Mouse (Mus musculus): ENCODE results near the gene Adrm1. TPM values are rescaled to one million over a fixed set of nuclear protein-coding genes. Genes with fewer than 3 reads are reported as not detected.
A peak's percentile ranks its signal among the peaks of the same experiment; 100 is the strongest.

Adrm1 gene
- total RNA-seq, 2 experiments from 2014 or later = 95.7 to 97.3 TPM

DNA sequence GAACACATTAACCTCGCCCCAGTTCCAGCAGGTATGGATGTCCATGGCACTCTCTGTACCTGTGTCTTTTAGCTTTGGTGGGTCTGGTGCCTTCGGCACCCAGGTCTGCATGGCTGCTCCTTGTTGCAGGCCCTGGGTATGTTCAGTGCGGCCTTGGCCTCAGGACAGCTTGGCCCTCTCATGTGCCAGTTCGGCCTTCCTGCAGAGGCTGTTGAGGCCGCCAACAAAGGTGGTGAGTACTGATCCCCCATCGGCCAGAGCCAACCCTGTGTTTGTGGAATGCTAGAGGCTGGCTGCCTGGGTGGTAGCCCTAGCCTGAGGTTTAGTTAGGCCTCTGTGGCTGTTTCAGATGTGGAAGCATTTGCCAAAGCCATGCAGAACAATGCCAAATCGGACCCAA is 4.4 kb downstream of the Adrm1 start:
- intact Hi-C loops (cut with DNase I; ENCODE audit: low total_unique reads) = no loop called here
- no peak for DNase-seq

GRCm38 (mm10) chr2:180181542-180181941 is 10.3 kb downstream of the Adrm1 start:
- intact Hi-C loops (cut with DNase I; ENCODE audit: low total_unique reads) = loop anchor here (5.0 kb wide), 1 partner anchor 66 kb away; no protein-coding TSS in a partner anchor
- no peak for DNase-seq

- DNase-seq = peak; percentile 48
- intact Hi-C loops (cut with DNase I; ENCODE audit: low total_unique reads) = loop anchor here (5.0 kb wide), 1 partner anchor 63 kb away; no protein-coding TSS in a partner anchor
Observed at GRCm38 (mm10) chr2:180184011-180184751, 12.9 kb downstream of the Adrm1 start.

DNA sequence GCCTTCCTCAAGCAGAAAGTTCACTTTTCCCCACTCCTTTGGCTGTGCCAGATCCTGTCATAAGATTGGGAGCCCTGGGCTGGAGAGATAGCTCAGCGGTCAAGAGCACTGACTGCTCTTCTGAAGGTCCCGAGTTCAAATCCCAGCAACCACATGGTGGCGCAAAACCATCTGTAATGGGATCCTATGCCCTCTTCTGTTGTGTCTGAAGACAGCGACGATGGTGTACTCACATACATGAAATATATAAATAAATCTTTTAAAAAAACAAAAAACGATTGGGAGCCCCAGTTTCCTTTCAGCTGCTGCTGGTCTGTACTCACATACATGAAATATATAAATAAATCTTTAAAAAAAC is 13.4 kb downstream of the Adrm1 start:
- DNase-seq = no peak
- intact Hi-C loops (cut with DNase I; ENCODE audit: low total_unique reads) = loop anchor here (5.0 kb wide), 1 partner anchor 63 kb away; no protein-coding TSS in a partner anchor

GRCm38 (mm10) chr2:180185686-180186085 is 14.4 kb downstream of the Adrm1 start:
- DNase-seq = peak; percentile 75
- intact Hi-C loops (cut with DNase I; ENCODE audit: low total_unique reads) = no loop called here

DNA sequence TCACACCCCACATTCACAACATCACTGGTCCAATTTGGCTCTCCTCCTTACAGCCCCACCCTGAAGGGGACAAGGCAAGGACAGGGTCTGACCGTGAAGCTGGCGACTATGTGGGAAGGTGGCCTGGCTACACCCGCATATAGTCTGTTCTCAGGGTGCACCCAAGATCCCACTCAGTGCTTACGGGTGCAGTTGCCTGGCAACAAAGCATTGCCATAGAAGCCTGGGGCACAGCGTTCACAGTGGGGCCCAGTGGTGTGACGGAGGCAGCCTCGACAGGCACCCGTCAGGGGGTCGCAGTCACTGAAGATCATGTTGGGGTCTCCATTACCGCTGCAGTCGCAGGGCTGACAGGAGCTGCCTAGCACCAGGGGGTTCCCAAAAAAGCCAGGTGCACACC is 16.1 kb downstream of the Adrm1 start:
- intact Hi-C loops (cut with DNase I; ENCODE audit: low total_unique reads) = no loop called here
- DNase-seq = no peak

DNA sequence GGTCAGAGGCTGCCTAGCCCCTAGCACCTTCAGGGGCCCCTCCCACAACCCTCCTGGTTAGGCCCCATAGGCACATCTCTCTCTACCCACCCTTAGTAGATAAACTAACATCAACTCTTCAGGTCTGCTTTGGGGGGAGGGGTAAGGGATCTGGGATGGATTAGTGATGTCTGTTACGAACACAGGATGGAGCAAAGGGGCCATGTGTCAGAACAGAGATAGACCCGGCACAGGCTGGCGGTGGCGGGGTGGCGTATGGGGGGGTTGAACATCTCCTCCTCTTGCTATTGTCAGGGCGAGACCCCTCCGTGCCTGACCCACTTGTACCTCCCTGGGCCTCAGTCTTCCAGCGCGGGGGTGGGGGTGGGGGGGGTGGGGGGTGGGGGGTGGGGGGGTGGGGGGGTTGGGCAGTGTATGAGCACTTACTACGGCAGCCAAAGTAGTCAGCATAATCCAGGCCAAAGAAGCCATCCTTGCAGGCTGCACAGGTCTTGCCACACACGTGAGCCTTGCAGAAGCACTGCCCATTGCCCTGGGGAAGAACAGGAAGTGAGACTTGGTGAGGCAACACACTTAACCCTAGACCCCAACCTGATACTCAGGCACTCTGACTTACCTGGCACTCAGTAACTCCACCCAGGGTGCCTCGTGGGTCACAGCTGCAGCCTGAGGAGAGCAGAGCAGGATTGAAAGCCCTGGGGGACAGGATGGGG is 25.5 kb downstream of the Adrm1 start:
- no peak for DNase-seq
- intact Hi-C loops (cut with DNase I; ENCODE audit: low total_unique reads) = no loop called here

GRCm38 (mm10) chr2:180197323-180198037 is 26.2 kb downstream of the Adrm1 start:
- intact Hi-C loops (cut with DNase I; ENCODE audit: low total_unique reads) = no loop called here
- no peak for DNase-seq

GRCm38 (mm10) chr2:180198782-180199181 is 27.5 kb downstream of the Adrm1 start:
- peak; percentile 53 for DNase-seq
- intact Hi-C loops (cut with DNase I; ENCODE audit: low total_unique reads) = no loop called here

DNA sequence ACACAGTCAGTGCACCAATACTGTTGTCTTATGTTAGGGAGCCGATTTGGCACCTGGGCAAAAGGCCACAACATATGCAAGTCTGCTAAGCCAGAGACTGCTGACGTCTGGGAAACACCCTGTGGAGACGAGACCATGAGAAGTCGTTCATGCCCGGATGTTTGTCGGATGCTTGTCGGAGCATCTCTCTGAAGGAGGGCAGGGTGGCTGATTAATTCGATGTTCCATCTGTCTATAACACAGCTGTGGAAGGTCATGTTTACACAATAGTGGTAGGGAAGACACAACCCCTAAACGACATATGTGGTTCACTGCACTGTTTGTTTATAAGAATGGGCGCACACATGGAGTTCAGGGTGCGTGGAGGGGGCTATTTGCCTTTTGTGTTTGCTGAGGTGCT is 29.4 kb downstream of the Adrm1 start:
- DNase-seq = no peak
- intact Hi-C loops (cut with DNase I; ENCODE audit: low total_unique reads) = no loop called here

GRCm38 (mm10) chr2:180201303-180201702 is 30.0 kb downstream of the Adrm1 start:
- DNase-seq = no peak
- intact Hi-C loops (cut with DNase I; ENCODE audit: low total_unique reads) = no loop called here

GRCm38 (mm10) chr2:180202263-180202662 is 31.0 kb downstream of the Adrm1 start:
- intact Hi-C loops (cut with DNase I; ENCODE audit: low total_unique reads) = no loop called here
- no peak for DNase-seq

DNA sequence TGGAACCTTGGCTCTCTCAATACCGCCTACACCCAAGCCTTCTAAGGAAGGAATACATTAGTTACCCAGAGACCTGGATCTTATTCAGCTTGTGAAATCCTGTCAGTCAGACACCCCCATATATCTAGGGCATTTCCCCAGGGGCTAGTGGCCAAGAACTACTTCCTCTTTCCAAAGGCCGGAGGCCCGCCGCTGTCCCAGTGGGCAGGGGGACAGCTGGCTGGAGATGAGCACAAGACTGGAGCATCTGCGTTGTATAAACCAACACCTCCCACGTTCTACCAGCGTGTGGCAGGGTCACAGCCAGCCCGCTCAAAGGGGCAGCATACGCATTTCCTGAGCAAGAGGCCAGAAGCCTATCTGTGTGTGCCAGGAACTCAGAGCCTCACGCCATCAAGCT is 31.5 kb downstream of the Adrm1 start:
- intact Hi-C loops (cut with DNase I; ENCODE audit: low total_unique reads) = no loop called here
- DNase-seq = no peak

DNA sequence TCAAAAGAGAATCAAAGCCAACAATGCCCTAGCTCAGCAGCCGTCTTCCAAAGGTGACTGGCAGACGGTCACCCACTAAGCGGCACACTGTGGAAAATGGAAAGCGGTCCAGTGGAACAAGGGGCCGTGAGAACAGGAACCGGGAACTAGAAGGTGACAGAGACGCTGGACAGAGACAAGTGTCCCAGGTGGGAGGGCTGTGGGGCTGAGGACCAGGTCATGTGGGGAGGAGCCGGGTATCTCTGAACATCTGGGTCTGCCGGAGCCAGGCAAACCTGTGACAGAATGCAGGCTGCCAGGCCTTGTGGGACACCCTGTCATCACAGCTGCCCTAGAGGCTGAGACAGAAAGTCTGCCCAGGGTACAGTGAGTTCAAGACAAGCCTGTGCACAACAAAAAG is 33.2 kb downstream of the Adrm1 start:
- no peak for DNase-seq
- intact Hi-C loops (cut with DNase I; ENCODE audit: low total_unique reads) = no loop called here

DNA sequence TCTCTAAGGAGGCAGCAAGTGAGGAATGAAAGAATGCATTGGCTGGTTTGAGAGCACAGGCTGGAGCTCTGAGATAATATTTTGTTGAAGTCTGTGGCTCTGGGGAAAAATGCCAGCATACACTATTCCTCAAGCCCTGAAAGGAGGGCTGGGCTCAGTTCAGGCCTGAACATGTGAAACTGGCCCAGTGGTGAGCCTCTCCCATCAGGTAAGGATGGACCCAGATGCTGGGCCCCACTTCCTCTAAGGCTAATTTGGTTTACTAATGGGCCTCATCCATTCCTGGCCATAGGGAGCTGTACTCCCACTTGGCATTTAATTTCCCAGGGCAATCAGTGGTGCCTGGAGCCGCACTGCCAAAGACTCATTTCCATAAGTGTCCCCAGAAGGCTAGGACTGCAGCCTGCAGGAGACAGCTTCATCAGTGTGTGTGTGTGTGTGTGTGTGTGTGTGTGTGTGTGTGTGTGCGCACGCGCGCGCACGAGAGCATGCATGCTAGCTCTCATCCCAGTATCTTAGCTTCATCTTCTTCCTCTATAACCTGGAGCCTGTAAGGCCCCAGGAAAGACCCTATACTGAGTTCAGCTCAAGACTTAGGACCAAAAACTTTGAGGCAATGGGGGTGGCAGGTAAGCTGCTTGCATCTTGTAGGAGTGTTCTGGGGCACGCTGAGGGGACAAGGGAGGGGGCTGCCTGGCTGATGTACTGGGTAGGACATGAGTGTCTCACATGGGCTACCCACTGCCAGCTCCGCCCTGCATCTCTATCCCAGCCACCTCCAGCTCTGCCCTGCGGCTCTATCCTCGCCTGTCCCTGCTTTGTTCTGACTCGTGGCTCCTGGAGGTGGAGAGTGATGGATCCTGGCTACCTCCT is 34.0 kb downstream of the Adrm1 start:
- DNase-seq = no peak
- intact Hi-C loops (cut with DNase I; ENCODE audit: low total_unique reads) = no loop called here

- intact Hi-C loops (cut with DNase I; ENCODE audit: low total_unique reads) = no loop called here
- DNase-seq = no peak
Observed at GRCm38 (mm10) chr2:180205956-180206280, 34.6 kb downstream of the Adrm1 start.

DNA sequence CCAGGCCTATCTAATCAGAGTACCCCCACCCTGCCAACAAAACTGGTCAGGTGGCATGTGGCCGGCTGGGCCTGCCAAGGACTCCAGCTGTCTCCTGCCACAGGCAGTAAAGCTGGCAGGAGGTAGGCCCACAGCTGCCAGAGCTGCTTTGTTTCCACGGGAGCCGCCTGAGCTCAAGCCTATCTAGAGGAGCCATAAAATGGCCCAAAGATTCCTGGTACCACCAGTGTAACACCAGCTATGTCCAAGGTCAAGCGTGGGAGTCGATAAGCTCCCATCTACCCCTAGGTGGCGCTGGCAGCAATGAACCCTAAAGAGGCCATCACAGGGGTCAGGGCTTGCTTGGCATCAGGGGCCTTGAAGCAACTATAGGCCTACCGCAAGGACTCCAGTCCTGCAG is 36.6 kb downstream of the Adrm1 start:
- intact Hi-C loops (cut with DNase I; ENCODE audit: low total_unique reads) = no loop called here
- peak; percentile 78 for DNase-seq

DNA sequence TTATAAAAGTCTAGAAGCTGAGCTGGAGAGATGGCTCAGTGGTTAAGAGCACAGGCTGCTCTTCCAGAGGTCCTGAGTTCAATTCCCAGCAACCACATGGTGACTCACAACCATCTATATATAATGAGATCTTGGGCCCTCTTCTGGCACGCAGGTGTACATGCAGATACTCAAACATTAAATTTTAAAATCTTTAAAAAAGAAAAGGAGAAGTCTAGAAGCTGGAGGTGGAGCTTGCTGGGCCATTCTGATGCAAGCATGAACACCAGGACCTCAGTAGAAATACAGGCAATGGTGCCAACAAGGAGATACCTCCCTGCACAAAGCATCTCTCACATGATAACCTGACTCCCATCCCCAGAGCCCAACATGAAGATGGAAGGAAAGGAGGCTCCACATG is 37.7 kb downstream of the Adrm1 start:
- intact Hi-C loops (cut with DNase I; ENCODE audit: low total_unique reads) = no loop called here
- DNase-seq = no peak

GRCm38 (mm10) chr2:180212255-180212654 is 41.0 kb downstream of the Adrm1 start:
- DNase-seq = no peak
- intact Hi-C loops (cut with DNase I; ENCODE audit: low total_unique reads) = loop anchor here (5.0 kb wide), 1 partner anchor 35 kb away; no protein-coding TSS in a partner anchor

All from gastrocnemius, postnatal 14 days (tissue).